Mouse (Mus musculus) hindbrain, postnatal 0 days (tissue): ENCODE results near the gene Farp1. TPM values are rescaled to one million over a fixed set of nuclear protein-coding genes. Genes with fewer than 3 reads are reported as not detected.
"Not testable (repeated sequence)": the region's sequence is repeated elsewhere in the genome, so short reads cannot be mapped to it uniquely, and the experiment has no call there.

Source experiments
- ATAC-seq: fragments of 200-750 bp; cut with Nextera tagmentation; 2 replicates; pipeline ENCODE4 v1.8.0; 2017; ENCODE audit warnings: mild to moderate bottlenecking, moderate TSS enrichment, moderate library complexity
- DNase-seq: peaks from one replicate; pipeline ENCODE4 v3.0.0-alpha.2; 2015; ENCODE audit warnings: low spot score
- H3K27ac ChIP-seq: fragments of 300-500 bp; sonication (generic); 2 replicates; pipeline ENCODE4 v1.5.1; 2014; ENCODE audit warnings: mild to moderate bottlenecking
- H3K27me3 ChIP-seq: fragments of 300-500 bp; sonication (generic); 2 replicates; pipeline ENCODE4 v1.6.1; 2014; ENCODE audit warnings: low read length, mixed read lengths; ENCODE audit not compliant: insufficient read depth
- H3K36me3 ChIP-seq: fragments of 300-500 bp; sonication (generic); 2 replicates; pipeline ENCODE4 v1.6.1; 2014; ENCODE audit warnings: low read length, mixed read lengths; ENCODE audit not compliant: insufficient read depth
- H3K4me1 ChIP-seq: fragments of 300-500 bp; sonication (generic); 2 replicates; pipeline ENCODE4 v1.6.1; 2014; ENCODE audit warnings: antibody characterized with exemption, low read length, mixed read lengths; ENCODE audit not compliant: insufficient read depth
- H3K4me2 ChIP-seq: fragments of 300-500 bp; sonication (generic); 2 replicates; pipeline ENCODE4 v1.6.1; 2014; ENCODE audit warnings: low read depth, mild to moderate bottlenecking, low read length, moderate library complexity, mixed read lengths
- H3K4me3 ChIP-seq: fragments of 300-500 bp; sonication (generic); 2 replicates; pipeline ENCODE4 v1.5.1; 2014; ENCODE audit warnings: low read length
- H3K9ac ChIP-seq: fragments of 300-500 bp; sonication (generic); replicated peaks from 2 replicates; pipeline ENCODE4 v1.6.1; 2014; ENCODE audit warnings: mild to moderate bottlenecking, low read length, moderate library complexity, mixed read lengths
- H3K9me3 ChIP-seq: fragments of 300-500 bp; sonication (generic); 2 replicates; pipeline ENCODE4 v1.6.1; 2016; ENCODE audit warnings: low read length, mixed read lengths
- CTCF ChIP-seq: IDR thresholded peaks from 2 replicates; pipeline ENCODE4 v1.5.1; 2016; ENCODE audit warnings: antibody characterized with exemption, control low read depth, low read depth
- WGBS: fragments of 180-500 bp; shearing (Covaris S2); extraction: QIAGEN DNeasy Blood & Tissue Kit; methylation state at CpG from one replicate; pipeline ENCODE4 v1.1.7; 2014; 5-methylcytosine and 5-hydroxymethylcytosine counted together
- polyA plus RNA-seq: library from polyadenylated mRNA; unstranded; fragments of >200 nt; fragmentation: Nextera tagmentation; extraction: Ambion mirVana; gene quantifications from 2 replicates; pipeline ENCODE4 v1.2.1, GENCODE M21; 2015
- total RNA-seq: library from RNA; depleted of rRNA; stranded (reverse); fragments of >200 nt; gene quantifications from 2 replicates; pipeline ENCODE4 v1.2.3, GENCODE M21; 2014

Gene Farp1
- total and polyA plus RNA-seq, 2 experiments from 2014 or later: 31.7 to 99.0 TPM

DNA sequence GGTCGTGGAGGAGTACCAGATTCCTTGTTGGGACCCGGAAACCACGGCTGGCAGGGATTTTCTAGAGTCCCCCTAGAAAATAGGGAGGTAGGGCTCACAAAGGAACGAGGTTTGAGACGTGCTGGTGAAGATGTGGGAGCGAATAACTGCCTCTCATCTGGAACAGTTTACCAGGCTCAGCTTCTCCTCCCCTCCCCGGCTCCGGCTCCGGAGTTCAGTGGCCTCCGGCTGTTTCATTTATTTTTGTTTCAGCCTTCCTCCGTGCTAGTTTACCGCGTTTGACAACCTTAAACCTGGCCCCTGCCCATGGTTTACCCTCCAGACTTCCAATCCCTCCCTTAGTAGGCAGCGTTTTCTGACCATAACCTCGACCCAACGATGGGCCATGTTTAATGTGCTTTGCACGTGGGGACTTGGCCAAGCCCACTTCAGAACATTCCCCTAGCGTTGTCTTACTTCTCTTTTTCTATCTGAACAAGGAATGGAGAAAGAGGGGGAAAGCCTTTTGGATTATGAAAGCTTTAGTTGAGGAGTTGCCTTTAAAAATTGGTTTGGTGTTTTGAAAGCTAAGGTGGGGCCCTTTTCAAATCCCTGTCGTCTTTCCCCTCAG, 1.7 kb downstream of the Farp1 start:
- Histone ChIP-seq H3K4me3 (peak overlapping the region; percentile 73), H3K4me2 (peak overlapping the region; percentile 92), H3K9me3 (no peaks in the 10 kb centered on the region), H3K27me3 (no peaks in the 10 kb centered on the region), H3K9ac (peak overlapping the region; percentile 95), H3K27ac (peak overlapping the region; percentile 89), H3K4me1 (peaks cover 16% of the 10 kb centered on the region), H3K36me3 (no peaks in the 10 kb centered on the region)
- DNase-seq: peak; percentile 27
- under 1% methylated on average over 19 of the region's 19 CpGs for WGBS
- no peak for ATAC-seq
- no peak for TF ChIP-seq CTCF

DNA sequence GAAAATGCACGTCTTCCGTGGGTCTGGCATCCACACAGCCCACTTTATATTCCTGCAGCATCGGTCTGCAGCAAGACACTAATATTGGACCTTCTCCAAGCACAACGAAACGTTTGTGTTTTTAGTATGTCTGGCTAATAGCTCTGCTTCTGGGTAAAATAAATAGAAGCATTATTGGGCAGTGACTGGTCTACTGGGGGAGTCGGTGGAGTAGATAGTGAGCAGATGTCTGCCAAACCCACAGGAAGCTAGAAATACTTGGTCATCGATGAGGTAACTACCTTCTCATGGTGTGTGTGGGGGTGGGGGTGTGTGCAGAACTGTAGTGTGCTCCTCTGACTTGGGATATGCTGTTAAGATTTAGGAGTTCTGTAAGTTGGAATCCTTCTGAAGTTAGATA, 2.3 kb downstream of the Farp1 start:
- peak overlapping the region; percentile 95 for H3K9ac ChIP-seq
- DNase-seq (peak; percentile 47), ATAC-seq (no peak)
- H3K9me3 ChIP-seq: no peaks in the 10 kb centered on the region
- H3K27me3 ChIP-seq: no peaks in the 10 kb centered on the region
- peak overlapping the region; percentile 89 for H3K27ac ChIP-seq
- WGBS: 18% methylated on average over 7 of the region's 7 CpGs
- peaks cover 16% of the 10 kb centered on the region for H3K4me1 ChIP-seq
- H3K36me3 ChIP-seq: no peaks in the 10 kb centered on the region
- peak overlapping the region; percentile 92 for H3K4me2 ChIP-seq
- H3K4me3 ChIP-seq: peak overlapping the region; percentile 73
- no peak for TF ChIP-seq CTCF

GRCm38 (mm10) chr14:121038676-121039075, 3.7 kb downstream of the Farp1 start:
- H3K36me3 ChIP-seq: no peaks in the 10 kb centered on the region
- no peak overlapping the region for H3K27ac ChIP-seq
- no peak for DNase-seq
- no peak for TF ChIP-seq CTCF
- 55% methylated on average over 5 of the region's 5 CpGs for WGBS
- no peak for ATAC-seq
- no peaks in the 10 kb centered on the region for H3K27me3 ChIP-seq
- H3K4me1 ChIP-seq: peaks cover 16% of the 10 kb centered on the region
- H3K9me3 ChIP-seq: no peaks in the 10 kb centered on the region
- H3K4me3 ChIP-seq: no peak overlapping the region
- peak overlapping the region; percentile 92; the same call in 1 of the 2 replicates for H3K4me2 ChIP-seq
- H3K9ac ChIP-seq: no peak overlapping the region

DNA sequence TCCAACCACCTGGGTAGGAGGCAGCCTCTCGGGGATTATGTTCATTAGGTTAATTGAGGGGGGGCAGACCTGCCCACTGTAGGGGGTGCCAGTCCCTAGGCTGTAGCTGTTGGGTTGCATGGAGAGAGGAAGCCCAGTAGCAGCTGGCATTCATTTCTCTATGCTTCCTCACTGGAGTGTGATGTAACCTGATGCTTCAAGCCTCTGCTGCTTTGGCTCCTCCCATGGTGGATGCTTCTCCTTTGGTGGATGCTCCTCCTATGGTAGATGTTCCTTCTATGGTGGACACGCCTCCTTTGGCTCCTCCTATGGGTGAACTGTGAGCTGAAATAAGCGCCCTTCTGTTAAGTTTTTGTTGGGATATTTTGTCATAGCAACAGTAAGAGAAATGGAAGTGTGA, 9.1 kb downstream of the Farp1 start:
- WGBS: 84% methylated on average over 3 of the region's 3 CpGs
- Histone ChIP-seq H3K4me1 (no peaks in the 10 kb centered on the region; the same call in 1 of the 2 replicates), H3K27ac (no peak overlapping the region), H3K9ac (no peak overlapping the region), H3K4me2 (no peak overlapping the region), H3K4me3 (no peak overlapping the region), H3K9me3 (no peaks in the 10 kb centered on the region), H3K36me3 (no peaks in the 10 kb centered on the region), H3K27me3 (no peaks in the 10 kb centered on the region)
- no peak for DNase-seq
- no peak for TF ChIP-seq CTCF
- ATAC-seq: no peak; the same call in 1 of the 2 replicates

GRCm38 (mm10) chr14:121046313-121046961, 11.4 kb downstream of the Farp1 start:
- ATAC-seq (no peak), DNase-seq (no peak)
- H3K9me3 ChIP-seq: no peaks in the 10 kb centered on the region
- H3K4me3 ChIP-seq: no peak overlapping the region
- TF ChIP-seq CTCF: no peak
- H3K9ac ChIP-seq: no peak overlapping the region
- no peaks in the 10 kb centered on the region for H3K36me3 ChIP-seq
- no peaks in the 10 kb centered on the region; the same call in 1 of the 2 replicates for H3K4me1 ChIP-seq
- H3K27ac ChIP-seq: no peak overlapping the region
- WGBS: 79% methylated on average over 9 of the region's 9 CpGs
- H3K4me2 ChIP-seq: no peak overlapping the region
- H3K27me3 ChIP-seq: no peaks in the 10 kb centered on the region

- no peak for DNase-seq
- H3K4me2 ChIP-seq: no peak overlapping the region
- H3K9ac ChIP-seq: no peak overlapping the region
- no peaks in the 10 kb centered on the region for H3K9me3 ChIP-seq
- H3K4me1 ChIP-seq: no peaks in the 10 kb centered on the region; the same call in 1 of the 2 replicates
- no peak overlapping the region for H3K4me3 ChIP-seq
- TF ChIP-seq CTCF: no peak
- no peaks in the 10 kb centered on the region for H3K36me3 ChIP-seq
- no peak overlapping the region for H3K27ac ChIP-seq
- H3K27me3 ChIP-seq: no peaks in the 10 kb centered on the region
- ATAC-seq: no peak
- WGBS: 86% methylated on average over 6 of the region's 6 CpGs
These were observed 12.8 kb downstream of the Farp1 start for GRCm38 (mm10) chr14:121047780-121048179.

DNA sequence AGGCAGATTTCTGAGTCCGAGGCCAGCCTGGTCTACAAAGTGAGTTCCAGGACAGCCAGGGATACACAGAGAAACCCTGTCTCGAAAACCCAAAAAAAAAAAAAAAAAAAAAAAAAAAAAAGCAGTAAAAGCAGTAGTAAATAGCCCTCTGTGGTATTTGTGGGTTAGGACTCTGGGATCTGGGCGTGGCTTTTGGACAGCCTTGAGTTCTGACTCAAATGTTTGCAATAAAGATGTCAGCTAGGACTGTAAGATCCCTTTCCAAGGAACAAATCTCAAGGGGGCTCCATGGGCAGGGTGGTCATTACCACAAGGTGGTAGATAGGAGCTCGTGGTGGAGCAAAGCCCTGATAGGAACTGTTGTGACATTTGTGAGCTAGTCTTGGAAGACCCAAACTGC, 16.0 kb downstream of the Farp1 start:
- not testable (repeated sequence) for H3K36me3 ChIP-seq, H3K9ac ChIP-seq, H3K4me2 ChIP-seq, H3K4me3 ChIP-seq, H3K9me3 ChIP-seq, H3K27ac ChIP-seq, H3K27me3 ChIP-seq, DNase-seq, ATAC-seq
- 0 out of 2 replicates have a peak, but pooled peaks cover 12% of the 10 kb centered on the region for H3K4me1 ChIP-seq
- 94% methylated on average over 3 of the region's 4 CpGs for WGBS
